Mouse (Mus musculus): ENCODE data around the gene Fbxl13. TPM values are rescaled to one million over a fixed set of nuclear protein-coding genes. Genes with fewer than 3 reads are reported as not detected.

Fbxl13 gene
- polyA plus RNA-seq, 1 experiment from 2014 or later = 0.13 TPM

- H3K27ac ChIP-seq = no peak overlapping the region
Observed at GRCm38 (mm10) chr5:21675494-21675893, 30.1 kb upstream of the Fbxl13 start.

DNA sequence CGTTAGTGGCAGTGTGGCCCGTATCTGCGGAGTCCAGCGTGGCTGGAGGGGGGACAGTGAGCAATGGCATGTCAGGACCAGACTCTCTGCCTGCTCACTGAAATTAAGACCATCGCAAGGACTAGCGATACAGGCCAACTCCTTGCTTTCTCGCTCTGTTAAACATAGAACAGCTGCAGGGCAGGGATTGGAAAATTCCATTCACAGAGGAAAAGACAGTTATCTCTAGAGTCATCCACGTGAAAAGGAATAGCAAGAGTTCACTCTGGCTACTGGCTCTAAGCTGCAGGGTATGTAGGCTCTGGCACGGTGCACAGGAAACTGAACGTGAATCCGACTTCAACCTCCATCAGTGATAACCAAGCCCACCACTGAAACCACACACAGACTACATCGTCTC, 29.6 kb upstream of the Fbxl13 start:
- H3K4me2 ChIP-seq = no peak overlapping the region
- H3K36me3 ChIP-seq = peaks cover 16% of the 10 kb centered on the region
- no peak overlapping the region for H3K4me3 ChIP-seq (replicated peaks)
- no peak overlapping the region for H3K9ac ChIP-seq (replicated peaks)
- no peak overlapping the region for H3K27ac ChIP-seq
- peaks cover 10% of the 10 kb centered on the region for H3K4me1 ChIP-seq (replicated peaks)
- no peak for ATAC-seq (ENCODE audit: insufficient number of reproducible peaks, insufficient read depth, low FRiP score, low TSS enrichment, low read depth)
- no peaks in the 10 kb centered on the region for H3K27me3 ChIP-seq
- H3K9me3 ChIP-seq = 0 out of 2 replicates have a peak, but pooled peaks cover 4% of the 10 kb centered on the region
- 81% methylated on average over 12 of the region's 12 CpGs for WGBS

More at GRCm38 (mm10) chr5:21675494-21675893, 30.1 kb upstream of the Fbxl13 start:
- Histone ChIP-seq H3K4me1 (replicated peaks) (peaks cover 10% of the 10 kb centered on the region), H3K4me2 (no peak overlapping the region), H3K9ac (replicated peaks) (no peak overlapping the region), H3K36me3 (peaks cover 16% of the 10 kb centered on the region), H3K4me3 (replicated peaks) (no peak overlapping the region), H3K9me3 (0 out of 2 replicates have a peak, but pooled peaks cover 4% of the 10 kb centered on the region), H3K27me3 (no peaks in the 10 kb centered on the region)
- no peak for ATAC-seq (ENCODE audit: insufficient number of reproducible peaks, insufficient read depth, low FRiP score, low TSS enrichment, low read depth)
- 93% methylated on average over 23 of the region's 23 CpGs for WGBS

DNA sequence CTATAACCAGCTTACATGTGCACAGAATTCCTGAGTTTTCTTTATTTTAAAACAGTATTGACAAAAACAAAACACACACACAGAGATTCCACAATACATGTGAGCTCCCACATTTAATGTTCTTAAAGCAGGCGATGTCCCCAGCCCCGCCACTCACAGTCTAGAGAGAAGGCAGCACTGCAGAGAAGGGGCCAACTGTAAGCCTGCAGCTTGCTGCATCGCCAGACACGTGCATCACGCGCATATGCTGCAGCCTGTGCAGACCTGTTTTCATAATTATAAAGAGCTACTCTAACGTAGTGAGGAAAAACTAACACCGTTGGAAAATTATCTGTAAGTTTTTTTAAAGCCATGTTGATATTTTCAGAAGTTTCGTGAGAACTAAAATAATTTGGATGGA, 28.3 kb upstream of the Fbxl13 start:
- Histone ChIP-seq H3K27me3 (no peaks in the 10 kb centered on the region), H3K4me3 (replicated peaks) (no peak overlapping the region), H3K4me1 (replicated peaks) (peaks cover 10% of the 10 kb centered on the region), H3K9me3 (0 out of 2 replicates have a peak, but pooled peaks cover 4% of the 10 kb centered on the region), H3K36me3 (peaks cover 16% of the 10 kb centered on the region), H3K4me2 (no peak overlapping the region), H3K9ac (replicated peaks) (no peak overlapping the region), H3K27ac (no peak overlapping the region)
- no peak for ATAC-seq (ENCODE audit: insufficient number of reproducible peaks, insufficient read depth, low FRiP score, low TSS enrichment, low read depth)
- WGBS = 70% methylated on average over 9 of the region's 9 CpGs

DNA sequence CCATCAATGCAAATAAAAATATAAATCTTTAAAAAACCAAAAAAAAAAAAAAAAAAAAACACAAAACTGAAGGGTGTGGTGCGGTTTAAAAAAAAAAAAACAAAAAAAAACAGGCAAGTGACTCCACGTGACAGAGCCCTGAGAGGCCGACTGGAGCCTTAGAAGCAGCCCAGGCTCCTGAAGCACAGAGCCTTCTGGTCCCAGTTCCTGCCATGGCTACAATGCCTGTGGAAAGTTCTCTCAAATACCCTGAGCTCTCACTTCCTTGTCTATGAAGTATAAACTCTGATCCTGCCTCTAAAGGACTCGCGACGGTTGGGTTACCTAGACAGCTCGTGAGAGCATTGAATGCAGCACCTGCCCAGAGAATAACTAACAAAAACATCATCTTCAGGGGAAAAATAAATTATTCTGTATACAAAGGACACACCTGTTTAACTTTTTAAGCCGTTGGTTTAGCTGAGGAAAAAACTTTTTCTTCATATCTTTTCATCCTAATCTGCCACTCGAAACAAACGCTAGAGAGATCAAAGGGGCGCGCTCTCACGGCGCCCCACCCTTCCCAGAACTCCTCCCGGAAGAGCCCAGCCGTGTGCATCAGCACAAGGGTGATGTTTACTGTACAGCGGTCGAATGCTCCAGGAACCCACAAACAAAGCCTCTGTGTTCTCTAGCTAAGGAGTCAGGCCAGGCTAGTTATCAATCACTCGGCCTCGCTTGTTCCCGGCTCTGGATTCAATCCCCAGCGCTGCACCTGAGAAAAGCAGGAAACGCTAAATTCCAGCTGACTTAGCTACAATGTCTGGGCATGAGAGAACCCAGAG, 27.6 kb upstream of the Fbxl13 start:
- Histone ChIP-seq H3K4me2 (peak overlapping the region; percentile 44), H3K36me3 (peaks cover 16% of the 10 kb centered on the region), H3K4me3 (replicated peaks) (0 out of 2 replicates have a peak overlapping the region, but pooled peaks have one; percentile 6), H3K27ac (0 out of 2 replicates have a peak overlapping the region, but pooled peaks have one; percentile 19), H3K9me3 (0 out of 2 replicates have a peak, but pooled peaks cover 2% of the 10 kb centered on the region), H3K27me3 (no peaks in the 10 kb centered on the region), H3K9ac (replicated peaks) (no peak overlapping the region), H3K4me1 (replicated peaks) (peaks cover 11% of the 10 kb centered on the region)
- no peak for ATAC-seq (ENCODE audit: insufficient number of reproducible peaks, insufficient read depth, low FRiP score, low TSS enrichment, low read depth)
- WGBS = 44% methylated on average over 23 of the region's 23 CpGs

DNA sequence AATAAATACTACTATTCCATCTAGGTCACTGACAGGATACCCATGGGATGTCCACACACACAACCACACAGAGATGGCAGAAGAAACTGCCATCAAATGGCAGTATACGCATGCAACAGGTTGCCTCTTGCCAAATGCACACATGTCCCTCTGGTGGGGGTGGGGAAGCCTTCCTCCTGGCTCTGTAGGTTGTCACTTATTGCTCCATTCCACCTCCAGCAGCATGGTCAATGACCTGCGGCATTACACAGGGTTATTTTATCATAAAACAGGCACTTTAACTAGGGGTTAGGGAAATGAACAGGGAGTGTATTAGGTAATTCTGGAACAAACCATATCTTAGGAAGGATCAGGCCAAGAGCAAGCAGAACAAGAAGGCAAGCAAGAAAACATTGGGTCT, 23.9 kb upstream of the Fbxl13 start:
- WGBS = 86% methylated on average over 2 of the region's 2 CpGs
- no peak overlapping the region for H3K9ac ChIP-seq (replicated peaks)
- H3K4me2 ChIP-seq = no peak overlapping the region
- H3K4me1 ChIP-seq (replicated peaks) = peaks cover 20% of the 10 kb centered on the region
- ATAC-seq (ENCODE audit: insufficient number of reproducible peaks, insufficient read depth, low FRiP score, low TSS enrichment, low read depth) = no peak
- H3K27ac ChIP-seq = no peak overlapping the region
- no peaks in the 10 kb centered on the region for H3K27me3 ChIP-seq
- H3K9me3 ChIP-seq = no peaks in the 10 kb centered on the region
- H3K36me3 ChIP-seq = peaks cover 3% of the 10 kb centered on the region; the same call in 1 of the 2 replicates
- no peak overlapping the region for H3K4me3 ChIP-seq (replicated peaks)

DNA sequence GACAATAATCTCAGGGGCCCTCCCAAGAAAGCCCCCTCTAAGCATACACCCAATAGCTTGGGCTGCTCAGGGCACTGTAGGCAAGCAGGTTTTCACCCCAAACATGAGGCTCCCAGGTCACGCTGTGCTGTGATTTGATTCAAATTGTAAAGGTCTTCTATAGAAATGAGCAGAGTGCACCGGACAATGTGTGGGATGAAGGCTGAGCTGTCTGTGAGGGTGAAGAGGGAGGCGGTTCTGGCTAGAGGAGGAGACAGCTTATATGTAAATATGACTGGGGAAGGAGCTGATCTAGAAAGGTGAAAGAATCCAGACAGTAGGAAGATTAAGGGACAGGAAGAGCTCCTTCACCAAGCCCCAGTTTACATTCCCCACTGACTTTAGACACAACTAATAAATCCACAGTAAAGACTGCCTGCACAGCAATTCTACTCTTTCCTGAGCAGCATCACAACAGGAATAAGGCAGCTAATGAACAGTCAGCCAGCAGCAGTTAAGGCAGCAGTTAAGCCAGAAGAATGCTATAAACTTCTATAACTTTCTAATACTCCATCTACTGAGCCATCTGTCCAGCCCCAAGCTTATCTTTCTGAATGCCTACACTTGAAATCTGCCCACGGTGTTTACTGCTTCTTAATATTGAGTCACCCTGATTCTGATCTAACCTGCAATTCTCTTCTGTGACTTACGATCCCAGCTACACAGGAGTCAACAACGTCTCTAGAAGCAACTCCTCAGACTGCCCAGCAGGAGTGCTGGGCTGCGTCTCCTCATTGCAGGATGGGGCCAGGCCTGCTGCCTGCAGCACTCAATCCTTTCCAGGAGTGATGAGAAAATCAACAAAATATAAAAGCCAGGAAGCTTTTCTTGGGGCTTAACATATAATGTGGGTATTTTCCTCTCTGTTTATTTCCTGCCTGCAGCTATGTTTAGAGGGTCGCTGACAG, 22.0 kb upstream of the Fbxl13 start:
- peaks cover 20% of the 10 kb centered on the region for H3K36me3 ChIP-seq
- ATAC-seq (ENCODE audit: insufficient number of reproducible peaks, insufficient read depth, low FRiP score, low TSS enrichment, low read depth) = no peak
- peaks cover 12% of the 10 kb centered on the region for H3K4me1 ChIP-seq (replicated peaks)
- no peak overlapping the region for H3K9ac ChIP-seq (replicated peaks)
- H3K27ac ChIP-seq = peak overlapping the region; percentile 35; the same call in 1 of the 2 replicates
- no peak overlapping the region for H3K4me3 ChIP-seq (replicated peaks)
- no peaks in the 10 kb centered on the region for H3K27me3 ChIP-seq
- H3K4me2 ChIP-seq = no peak overlapping the region
- WGBS = 36% methylated on average over 8 of the region's 8 CpGs
- no peaks in the 10 kb centered on the region for H3K9me3 ChIP-seq

DNA sequence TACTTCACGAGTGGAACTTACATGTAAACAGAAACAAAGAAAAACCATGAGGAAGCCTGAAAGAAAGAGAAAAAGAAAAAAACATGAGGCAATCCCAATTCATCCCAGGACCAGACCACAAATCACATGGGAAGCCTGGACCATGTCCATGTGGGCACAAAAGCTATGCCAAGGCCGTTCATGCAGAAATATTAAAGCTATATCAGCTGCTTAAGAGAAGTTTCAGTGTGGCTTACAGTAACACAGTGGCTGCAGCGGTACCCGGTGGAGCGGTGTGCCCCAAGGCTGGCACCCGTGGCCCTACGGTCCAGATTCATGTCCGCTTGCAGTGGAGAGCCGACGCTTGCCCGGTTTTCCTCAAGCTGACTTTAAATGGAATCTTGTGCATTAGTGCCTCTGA, 17.6 kb upstream of the Fbxl13 start:
- Histone ChIP-seq H3K36me3 (peaks cover 58% of the 10 kb centered on the region), H3K27me3 (no peaks in the 10 kb centered on the region), H3K9me3 (no peaks in the 10 kb centered on the region), H3K27ac (no peak overlapping the region), H3K9ac (replicated peaks) (no peak overlapping the region), H3K4me3 (replicated peaks) (no peak overlapping the region), H3K4me2 (no peak overlapping the region), H3K4me1 (replicated peaks) (peaks cover 12% of the 10 kb centered on the region)
- ATAC-seq (ENCODE audit: insufficient number of reproducible peaks, insufficient read depth, low FRiP score, low TSS enrichment, low read depth) = no peak
- 95% methylated on average over 11 of the region's 11 CpGs for WGBS

DNA sequence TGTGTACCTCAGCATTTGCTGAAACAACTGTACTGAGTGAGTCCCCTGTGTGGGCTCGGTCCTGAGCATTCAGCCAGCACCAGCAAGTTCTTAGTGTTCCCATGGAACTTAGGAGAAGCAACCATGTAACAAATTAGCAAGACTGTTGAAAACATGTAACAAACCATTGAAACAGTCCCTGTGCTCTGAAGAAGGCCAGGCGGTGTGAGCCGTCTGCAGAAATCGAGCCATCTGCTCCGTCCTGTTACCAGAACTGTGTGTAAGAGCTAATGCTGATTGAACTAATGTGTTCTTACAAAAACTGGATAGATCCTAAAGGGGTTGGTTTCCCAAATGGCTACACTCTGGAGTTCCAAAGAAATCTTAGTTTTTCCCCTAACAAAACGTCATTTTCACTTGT, 15.4 kb upstream of the Fbxl13 start:
- Histone ChIP-seq H3K36me3 (peaks cover 74% of the 10 kb centered on the region), H3K27ac (no peak overlapping the region), H3K27me3 (no peaks in the 10 kb centered on the region), H3K4me1 (replicated peaks) (no peaks in the 10 kb centered on the region), H3K4me2 (no peak overlapping the region), H3K9ac (replicated peaks) (no peak overlapping the region), H3K4me3 (replicated peaks) (no peak overlapping the region), H3K9me3 (no peaks in the 10 kb centered on the region)
- no peak for ATAC-seq (ENCODE audit: insufficient number of reproducible peaks, insufficient read depth, low FRiP score, low TSS enrichment, low read depth)
- WGBS = 89% methylated on average over 6 of the region's 6 CpGs

- H3K4me2 ChIP-seq = no peak overlapping the region
- H3K36me3 ChIP-seq = peaks cover 73% of the 10 kb centered on the region
- H3K4me3 ChIP-seq (replicated peaks) = no peak overlapping the region
- WGBS = 46% methylated on average over 11 of the region's 11 CpGs
- no peaks in the 10 kb centered on the region for H3K9me3 ChIP-seq
- no peak overlapping the region for H3K9ac ChIP-seq (replicated peaks)
- 0 out of 2 replicates have a peak, but pooled peaks have one; percentile 3 for ATAC-seq (ENCODE audit: insufficient number of reproducible peaks, insufficient read depth, low FRiP score, low TSS enrichment, low read depth)
- no peaks in the 10 kb centered on the region for H3K27me3 ChIP-seq
- no peaks in the 10 kb centered on the region for H3K4me1 ChIP-seq (replicated peaks)
- no peak overlapping the region for H3K27ac ChIP-seq
Observed at GRCm38 (mm10) chr5:21658623-21659395, 13.4 kb upstream of the Fbxl13 start.

DNA sequence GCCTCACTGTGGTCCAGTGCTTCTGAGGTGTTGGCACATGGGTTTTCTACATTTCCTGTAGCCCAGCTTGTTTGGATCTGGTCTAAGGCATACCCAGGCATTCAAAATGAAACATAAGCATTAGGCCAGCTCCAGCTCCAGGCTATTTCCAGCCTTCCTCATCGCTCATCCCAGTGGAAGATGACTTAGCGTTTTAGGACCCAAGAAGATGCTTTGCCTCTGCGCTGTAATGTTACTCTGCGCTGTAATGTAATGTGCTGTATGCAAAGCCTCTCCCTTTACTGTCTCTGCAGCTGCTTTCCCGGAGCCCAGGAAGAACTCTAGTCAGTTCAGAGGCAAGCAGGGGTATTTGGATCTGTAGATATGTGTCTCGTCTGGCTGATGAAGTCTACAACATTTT, 12.6 kb upstream of the Fbxl13 start:
- no peak overlapping the region for H3K9ac ChIP-seq (replicated peaks)
- H3K4me3 ChIP-seq (replicated peaks) = no peak overlapping the region
- no peaks in the 10 kb centered on the region for H3K4me1 ChIP-seq (replicated peaks)
- H3K27ac ChIP-seq = no peak overlapping the region
- H3K27me3 ChIP-seq = no peaks in the 10 kb centered on the region
- no peak for ATAC-seq (ENCODE audit: insufficient number of reproducible peaks, insufficient read depth, low FRiP score, low TSS enrichment, low read depth)
- peaks cover 72% of the 10 kb centered on the region for H3K36me3 ChIP-seq
- H3K4me2 ChIP-seq = no peak overlapping the region
- H3K9me3 ChIP-seq = no peaks in the 10 kb centered on the region
- 95% methylated on average over 6 of the region's 6 CpGs for WGBS
